Mouse (Mus musculus): ENCODE results near the gene Ninj1.

DNA sequence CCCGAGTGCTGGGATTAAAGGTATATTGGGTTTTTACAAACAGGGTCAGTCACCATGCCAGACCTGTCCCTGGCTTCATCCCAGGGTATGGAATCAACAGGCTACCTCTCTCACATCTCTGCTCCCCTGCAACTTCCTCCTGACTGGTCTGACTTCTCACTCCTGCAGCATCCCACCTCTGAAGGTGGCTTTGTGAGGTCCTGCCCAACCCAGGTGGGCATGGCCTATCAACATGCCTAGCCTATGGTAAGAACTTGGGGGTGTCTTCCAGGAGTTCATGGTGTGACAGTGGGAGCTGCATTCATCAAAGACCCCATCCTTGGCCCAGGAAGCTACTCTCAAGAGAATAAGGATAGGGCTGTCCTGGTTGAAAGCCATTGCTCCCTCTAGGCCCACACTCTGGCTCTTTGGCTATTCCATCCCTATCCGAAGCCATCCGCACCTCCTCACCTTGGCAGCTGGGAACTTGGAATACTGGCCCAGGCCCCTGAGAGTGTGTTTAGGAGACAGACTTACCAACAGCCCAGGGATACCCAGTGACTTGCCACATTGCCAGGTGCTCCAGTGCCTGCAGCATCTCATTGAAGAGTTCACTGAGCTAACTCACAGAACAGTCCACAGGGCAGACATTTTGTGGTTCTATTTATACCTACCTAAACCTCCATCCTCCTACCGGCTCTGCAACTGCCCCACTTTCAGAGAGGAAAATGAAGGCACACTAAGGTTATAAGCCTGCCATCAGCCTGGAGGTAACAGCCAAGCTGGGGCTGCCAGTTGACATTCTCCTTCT lies 25.6 kb downstream of the Ninj1 start:
- no peak for TF ChIP-seq MAX (IDR thresholded peaks at IDR 0.05)
- no peak for TF ChIP-seq CTCF (IDR thresholded peaks at IDR 0.05; ENCODE audit: control insufficient read depth, insufficient read depth, insufficient read length)

Data from C2C12 (cell line).